Comparison of ENCODE assay signal across 35 mouse cellular contexts in genomic region chr11:25813446-25813845, GRCm38 (mm10).
"Had no signal": no experiment of that assay in that cellular context is flagged by ENCODE, and none has a peak within 500 bp of the region (broad histone marks: within the 10 kb centered on the region; RNA-seq: fewer than 3 reads in every experiment).

No protein-coding gene starts in this region.

- H3K4me2 ChIP-seq: heart, embryonic 11.5 days; heart, embryonic 12.5 days; heart, embryonic 13.5 days; heart, embryonic 15.5 days; hindbrain, embryonic 12.5 days; hindbrain, embryonic 13.5 days; hindbrain, embryonic 14.5 days; hindbrain, embryonic 15.5 days; intestine, embryonic 15.5 days; kidney, embryonic 15.5 days had no signal

- H3K27ac ChIP-seq: heart, embryonic 10.5 days; heart, embryonic 13.5 days; heart, embryonic 15.5 days; hindbrain, embryonic 10.5 days; hindbrain, embryonic 12.5 days; hindbrain, embryonic 13.5 days; hindbrain, embryonic 14.5 days; hindbrain, embryonic 15.5 days; hindbrain, postnatal 0 days; intestine, embryonic 15.5 days; kidney, embryonic 15.5 days; kidney, postnatal 0 days; layer of hippocampus, adult 2 months had no signal

- H3K4me1 ChIP-seq: heart, embryonic 10.5 days; heart, embryonic 12.5 days; heart, embryonic 13.5 days; heart, embryonic 15.5 days; hindbrain, embryonic 10.5 days; hindbrain, embryonic 12.5 days; hindbrain, embryonic 13.5 days; hindbrain, embryonic 15.5 days; intestine, embryonic 15.5 days; kidney, embryonic 15.5 days had no signal

- ATAC-seq: hindbrain, embryonic 16.5 days; hindbrain, postnatal 0 days; inflammation-experienced regulatory T-cells, adult 6 months; intestine, embryonic 15.5 days; intestine, embryonic 16.5 days; intestine, postnatal 0 days had no signal

- H3K36me3 ChIP-seq: heart, embryonic 10.5 days; heart, embryonic 12.5 days; heart, embryonic 13.5 days; heart, embryonic 15.5 days; hindbrain, embryonic 10.5 days; hindbrain, embryonic 12.5 days; hindbrain, embryonic 13.5 days; hindbrain, embryonic 15.5 days; intestine, embryonic 15.5 days; kidney, embryonic 15.5 days had no signal

- H3K9ac ChIP-seq: heart, embryonic 12.5 days; heart, embryonic 13.5 days; heart, embryonic 15.5 days; hindbrain, embryonic 12.5 days; hindbrain, embryonic 13.5 days; hindbrain, embryonic 14.5 days; hindbrain, embryonic 15.5 days; intestine, embryonic 15.5 days; kidney, embryonic 15.5 days had no signal

- H3K4me3 ChIP-seq: heart, embryonic 10.5 days; heart, embryonic 12.5 days; heart, embryonic 13.5 days; heart, embryonic 15.5 days; hindbrain, embryonic 10.5 days; hindbrain, embryonic 12.5 days; hindbrain, embryonic 13.5 days; hindbrain, embryonic 15.5 days; intestine, embryonic 15.5 days; kidney, embryonic 15.5 days; layer of hippocampus, adult 2 months had no signal

- H3K9me3 ChIP-seq: heart, embryonic 10.5 days; heart, embryonic 12.5 days; heart, embryonic 13.5 days; heart, embryonic 15.5 days; hindbrain, embryonic 10.5 days; hindbrain, embryonic 12.5 days; hindbrain, embryonic 13.5 days; hindbrain, embryonic 15.5 days; intestine, embryonic 15.5 days; kidney, embryonic 15.5 days had no signal

- H3K27me3 ChIP-seq: heart, embryonic 12.5 days; heart, embryonic 13.5 days; heart, embryonic 15.5 days; hindbrain, embryonic 12.5 days; hindbrain, embryonic 13.5 days; hindbrain, embryonic 15.5 days; intestine, embryonic 15.5 days; kidney, embryonic 15.5 days had no signal

- DNase-seq: heart, postnatal 10 days; heart, postnatal 14 days; heart, postnatal 36 days; heart, postnatal 4 days; kidney, adult 11 months; kidney, adult 18-20 months; kidney, adult 2 months; kidney, adult 8-10 months; kidney, adult 9 months; kidney, postnatal 10 days; kidney, postnatal 14 days; kidney, postnatal 25 days; kidney, postnatal 36 days; kidney, postnatal 4 days; layer of hippocampus, adult 9-11 months; layer of hippocampus, postnatal 36 days had no signal
